Mouse (Mus musculus): ENCODE measurements around the gene Ccdc69. TPM values are rescaled to one million over a fixed set of nuclear protein-coding genes. Genes with fewer than 3 reads are reported as not detected.
"Not testable (repeated sequence)": the region's sequence is repeated elsewhere in the genome, so short reads cannot be mapped to it uniquely, and the experiment has no call there.

Gene Ccdc69
- polyA plus RNA-seq (2015; fragmentation: Nextera tagmentation; extraction: Ambion mirVana): 18.8 and 20.8 TPM in 2 replicates

DNA sequence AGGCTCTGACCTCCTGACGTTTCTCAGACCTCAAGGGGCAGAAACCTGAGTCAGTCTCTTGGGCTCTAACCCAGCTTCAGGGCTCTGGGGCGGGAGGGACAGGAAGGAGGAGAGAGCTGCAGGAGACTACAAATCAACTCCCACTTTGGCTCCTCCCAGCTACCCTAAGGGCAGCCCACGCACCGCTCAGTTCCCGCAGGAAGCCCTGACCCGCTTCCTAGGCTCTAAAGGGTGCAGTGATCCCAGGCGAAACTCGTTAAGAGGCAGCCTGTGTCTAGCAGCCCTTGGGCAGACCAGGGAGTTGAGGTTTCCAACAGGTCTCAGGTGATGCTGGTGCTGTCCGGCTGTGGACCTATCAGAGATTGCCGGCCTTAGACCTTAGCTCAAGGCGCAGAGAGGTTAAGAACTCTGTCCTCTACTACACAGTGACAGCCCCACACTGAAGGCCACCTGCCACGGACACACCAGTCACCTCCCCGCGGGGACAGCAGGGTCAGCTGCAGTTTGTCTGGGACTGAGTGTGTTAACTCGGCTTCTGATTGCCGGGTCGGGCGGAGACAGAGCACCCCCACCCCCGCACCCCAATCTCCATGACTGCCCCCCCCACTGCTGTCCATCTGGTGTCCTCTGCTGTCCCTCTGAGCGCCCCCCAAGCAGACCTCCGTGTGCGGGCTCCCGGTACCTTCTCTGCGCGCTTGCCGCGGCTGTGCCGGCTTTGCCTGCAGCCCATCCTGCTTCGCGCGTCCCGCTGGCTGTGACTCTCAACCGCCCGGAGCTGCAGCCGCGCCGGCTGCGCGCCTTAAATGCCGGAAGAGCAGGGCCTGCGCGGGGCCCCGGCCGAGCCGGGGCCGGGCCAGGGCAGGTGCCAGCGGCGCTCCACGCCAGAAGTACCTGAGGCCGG lies at the start of gene Ccdc69:
Gene Ccdc69, minus strand, starts transcription at position 801 of the 901 bp plus-strand sequence.
- peaks cover 62% of the 10 kb centered on the region for H3K4me1 ChIP-seq
- H3K9ac ChIP-seq: peak within 1 kb of the TSS; percentile 87
- H3K36me3 ChIP-seq: no peaks in the 10 kb centered on the region
- peak within 1 kb of the TSS; percentile 93 for H3K4me2 ChIP-seq
- ATAC-seq (ENCODE audit: extremely low read depth, insufficient number of reproducible peaks, low FRiP score, low TSS enrichment): peak; percentile 24; the same call in 1 of the 2 replicates
- no peaks in the 10 kb centered on the region for H3K27me3 ChIP-seq (replicated peaks)
- H3K27ac ChIP-seq (replicated peaks): peak within 1 kb of the TSS; percentile 96
- H3K9me3 ChIP-seq: peaks cover 2% of the 10 kb centered on the region; the same call in 1 of the 2 replicates
- 1% methylated on average over 50 of the region's 50 CpGs for WGBS
- peak within 1 kb of the TSS; percentile 64 for H3K4me3 ChIP-seq

DNA sequence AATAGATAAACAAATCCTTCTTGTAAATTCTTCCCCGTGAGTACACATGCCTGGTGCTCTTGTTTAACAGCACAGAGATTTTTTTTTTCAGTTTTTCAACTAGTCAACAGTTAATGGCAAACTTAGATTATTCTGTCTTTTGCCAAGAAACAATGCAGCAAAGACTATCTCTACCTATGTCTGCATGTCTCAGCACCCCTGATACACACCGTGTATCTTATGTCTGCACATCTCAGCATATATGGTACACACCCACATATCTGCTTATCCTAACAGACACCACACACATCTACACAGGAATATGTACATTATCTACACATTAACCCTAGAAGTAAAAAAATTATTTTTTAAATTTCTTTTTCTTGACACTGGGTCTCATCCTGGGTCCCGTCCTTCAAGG lies 48.7 kb upstream of the Ccdc69 start:
- Histone ChIP-seq H3K4me1 (no peaks in the 10 kb centered on the region), H3K4me2 (no peak overlapping the region), H3K9ac (no peak overlapping the region), H3K4me3 (no peak overlapping the region), H3K36me3 (no peaks in the 10 kb centered on the region), H3K9me3 (no peaks in the 10 kb centered on the region), H3K27me3 (replicated peaks) (no peaks in the 10 kb centered on the region), H3K27ac (replicated peaks) (no peak overlapping the region)
- 74% methylated on average over 3 of the region's 3 CpGs for WGBS
- no peak for ATAC-seq (ENCODE audit: extremely low read depth, insufficient number of reproducible peaks, low FRiP score, low TSS enrichment)

DNA sequence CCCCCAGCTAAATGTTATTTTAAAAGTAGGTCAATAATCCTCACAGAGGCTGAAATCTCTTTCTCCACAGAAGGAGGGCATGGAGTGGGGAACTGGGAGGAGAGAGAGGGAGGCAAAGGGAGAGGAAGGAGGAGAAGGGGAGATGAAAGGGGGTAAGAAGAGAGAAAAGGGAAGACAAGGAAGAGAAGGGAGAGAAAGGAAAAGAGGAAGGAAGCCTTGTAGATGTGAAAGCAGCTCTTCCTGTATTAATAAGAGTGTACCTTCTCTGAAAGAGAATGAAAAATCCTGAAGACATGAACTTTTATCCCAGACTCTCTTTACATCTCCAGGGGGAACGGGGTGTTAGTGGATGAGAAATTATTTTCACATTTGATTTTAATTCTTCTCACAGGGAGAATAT lies 43.5 kb upstream of the Ccdc69 start:
- H3K9me3 ChIP-seq: no peaks in the 10 kb centered on the region; the same call in 1 of the 2 replicates
- ATAC-seq (ENCODE audit: extremely low read depth, insufficient number of reproducible peaks, low FRiP score, low TSS enrichment): no peak
- no peaks in the 10 kb centered on the region for H3K27me3 ChIP-seq (replicated peaks)
- 84% methylated on average over 1 of the region's 1 CpGs for WGBS
- no peaks in the 10 kb centered on the region for H3K36me3 ChIP-seq
- H3K27ac ChIP-seq (replicated peaks): peak overlapping the region; percentile 32; the same call in 1 of the 2 replicates
- H3K4me3 ChIP-seq: no peak overlapping the region
- no peak overlapping the region for H3K9ac ChIP-seq
- H3K4me2 ChIP-seq: no peak overlapping the region
- no peaks in the 10 kb centered on the region for H3K4me1 ChIP-seq

DNA sequence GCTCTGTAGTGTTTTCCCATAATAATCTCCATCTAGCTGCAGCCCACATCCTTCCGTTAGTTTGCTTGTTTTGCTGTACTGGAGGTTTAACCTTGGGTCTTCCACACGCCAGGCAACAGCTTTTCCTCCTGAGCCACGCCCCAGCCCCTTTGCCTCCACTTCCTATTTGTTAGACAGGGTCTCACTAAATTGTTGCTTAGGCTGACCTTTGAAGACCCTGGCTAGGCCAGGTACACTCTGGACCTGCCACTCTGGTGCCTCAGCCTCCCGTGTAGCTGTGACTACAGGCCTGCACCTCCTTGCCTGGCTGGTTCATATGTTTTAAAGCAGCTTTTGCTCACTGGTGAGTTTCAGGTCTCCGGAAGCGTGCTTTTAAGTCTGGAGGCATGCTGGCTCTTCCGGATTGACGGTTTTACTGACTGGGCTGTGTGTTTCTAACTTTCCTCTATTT lies 42.9 kb upstream of the Ccdc69 start:
- Histone ChIP-seq H3K9ac (no peak overlapping the region), H3K27ac (replicated peaks) (peak overlapping the region; percentile 32; the same call in 1 of the 2 replicates), H3K4me2 (no peak overlapping the region), H3K36me3 (no peaks in the 10 kb centered on the region), H3K27me3 (replicated peaks) (no peaks in the 10 kb centered on the region), H3K4me3 (no peak overlapping the region), H3K9me3 (no peaks in the 10 kb centered on the region; the same call in 1 of the 2 replicates), H3K4me1 (no peaks in the 10 kb centered on the region)
- ATAC-seq (ENCODE audit: extremely low read depth, insufficient number of reproducible peaks, low FRiP score, low TSS enrichment): no peak
- 69% methylated on average over 8 of the region's 8 CpGs for WGBS

DNA sequence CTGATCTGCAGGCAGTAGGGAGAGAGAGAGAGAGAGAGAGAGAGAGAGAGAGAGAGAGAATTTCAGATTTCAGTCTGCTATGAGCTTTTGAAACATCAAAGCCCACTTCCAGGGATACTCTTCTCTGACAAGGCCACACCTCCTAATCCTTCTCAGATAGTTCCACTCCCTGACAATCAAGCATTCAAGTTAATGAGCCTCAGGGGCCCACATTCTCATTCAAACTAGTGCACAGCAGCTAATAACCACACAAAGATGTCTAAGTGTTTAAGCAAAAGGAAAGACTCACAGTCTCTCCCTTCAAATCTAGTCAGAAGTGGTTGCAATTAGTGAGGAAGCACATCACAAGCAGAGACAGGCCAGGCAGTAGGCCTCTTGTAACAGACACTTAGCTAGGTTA lies 42.3 kb upstream of the Ccdc69 start:
- peaks cover under 1% of the 10 kb centered on the region; the same call in 1 of the 2 replicates for H3K9me3 ChIP-seq
- no peak for ATAC-seq (ENCODE audit: extremely low read depth, insufficient number of reproducible peaks, low FRiP score, low TSS enrichment)
- H3K9ac ChIP-seq: no peak overlapping the region
- H3K36me3 ChIP-seq: no peaks in the 10 kb centered on the region
- H3K27ac ChIP-seq (replicated peaks): 0 out of 2 replicates have a peak overlapping the region, but pooled peaks have one; percentile 32
- H3K27me3 ChIP-seq (replicated peaks): no peaks in the 10 kb centered on the region
- no peak overlapping the region for H3K4me3 ChIP-seq
- no peaks in the 10 kb centered on the region for H3K4me1 ChIP-seq
- no peak overlapping the region for H3K4me2 ChIP-seq

DNA sequence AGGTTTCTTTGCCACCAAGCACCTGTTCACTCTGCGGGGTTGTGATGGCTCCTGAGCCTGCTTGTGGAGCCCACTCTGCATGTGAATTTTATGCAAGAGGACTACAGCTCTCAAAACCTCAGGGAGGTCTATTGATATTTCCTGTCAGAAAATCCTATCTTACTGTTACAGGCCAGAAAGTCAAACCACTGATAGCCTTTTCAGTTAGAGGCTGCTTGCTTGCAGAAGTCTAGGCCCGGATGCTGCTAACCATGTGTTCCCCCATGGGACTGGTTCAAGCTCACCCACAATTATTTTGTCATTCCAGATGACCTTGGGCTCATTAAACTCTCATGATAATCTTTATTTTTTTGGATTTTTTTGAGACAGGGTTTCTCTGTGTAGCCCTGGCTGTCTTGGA lies 39.1 kb upstream of the Ccdc69 start:
- H3K4me1 ChIP-seq: peaks cover 18% of the 10 kb centered on the region
- H3K27ac ChIP-seq (replicated peaks): no peak overlapping the region
- no peak overlapping the region for H3K4me2 ChIP-seq
- H3K9me3 ChIP-seq: peaks cover 4% of the 10 kb centered on the region; the same call in 1 of the 2 replicates
- 81% methylated on average over 2 of the region's 2 CpGs for WGBS
- H3K4me3 ChIP-seq: no peak overlapping the region
- no peak for ATAC-seq (ENCODE audit: extremely low read depth, insufficient number of reproducible peaks, low FRiP score, low TSS enrichment)
- no peaks in the 10 kb centered on the region for H3K36me3 ChIP-seq
- no peak overlapping the region for H3K9ac ChIP-seq
- no peaks in the 10 kb centered on the region for H3K27me3 ChIP-seq (replicated peaks)

DNA sequence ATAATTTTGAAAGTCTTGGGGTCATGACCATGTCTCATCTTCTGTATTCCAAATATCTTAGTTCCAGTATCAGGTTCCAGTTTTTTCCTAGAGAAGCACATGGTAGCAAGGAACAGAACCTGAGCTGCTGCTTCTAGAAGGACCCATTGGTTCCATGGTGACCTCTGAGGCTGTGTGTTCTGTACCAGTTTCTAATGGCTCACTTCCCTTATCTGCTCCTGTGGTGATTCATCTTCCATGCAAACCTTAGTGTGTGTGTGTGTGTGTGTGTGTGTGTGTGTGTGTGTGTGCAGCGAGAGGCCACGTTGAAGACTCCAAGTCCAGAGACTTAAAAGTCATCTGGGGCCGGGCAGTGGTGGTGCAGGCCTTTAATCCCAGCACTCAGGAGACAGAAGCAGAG lies 38.1 kb upstream of the Ccdc69 start:
- Histone ChIP-seq H3K27me3 (replicated peaks) (no peaks in the 10 kb centered on the region), H3K9me3 (peaks cover 4% of the 10 kb centered on the region; the same call in 1 of the 2 replicates), H3K9ac (no peak overlapping the region), H3K36me3 (no peaks in the 10 kb centered on the region), H3K4me3 (no peak overlapping the region), H3K27ac (replicated peaks) (no peak overlapping the region), H3K4me2 (no peak overlapping the region), H3K4me1 (peaks cover 18% of the 10 kb centered on the region)
- ATAC-seq (ENCODE audit: extremely low read depth, insufficient number of reproducible peaks, low FRiP score, low TSS enrichment): no peak
- 87% methylated on average over 3 of the region's 3 CpGs for WGBS

DNA sequence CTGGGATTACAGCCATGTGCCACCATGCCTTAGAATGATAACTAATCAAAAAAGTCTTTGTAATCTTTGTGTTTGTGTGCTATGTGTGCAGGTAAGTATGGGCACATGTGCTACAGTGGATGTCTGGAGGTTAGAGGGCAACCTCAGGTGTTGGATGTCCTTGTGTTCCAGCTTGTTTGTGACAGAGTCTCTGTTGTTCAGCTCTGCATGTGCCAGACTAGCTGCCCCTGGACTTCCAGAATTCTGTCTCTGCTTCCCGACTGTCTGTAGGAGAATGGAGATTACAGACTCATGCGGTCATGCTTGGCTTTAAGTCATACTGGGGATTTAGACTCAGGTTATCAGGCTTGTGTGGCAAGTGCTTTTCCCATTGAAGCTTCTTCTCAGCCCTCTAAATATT lies 36.4 kb upstream of the Ccdc69 start:
- no peak overlapping the region for H3K4me2 ChIP-seq
- H3K27me3 ChIP-seq (replicated peaks): no peaks in the 10 kb centered on the region
- WGBS: 36% methylated on average over 2 of the region's 2 CpGs
- no peak overlapping the region for H3K4me3 ChIP-seq
- no peak overlapping the region for H3K9ac ChIP-seq
- peak overlapping the region; percentile 86 for H3K27ac ChIP-seq (replicated peaks)
- no peaks in the 10 kb centered on the region for H3K36me3 ChIP-seq
- H3K4me1 ChIP-seq: peaks cover 30% of the 10 kb centered on the region
- no peak for ATAC-seq (ENCODE audit: extremely low read depth, insufficient number of reproducible peaks, low FRiP score, low TSS enrichment)
- H3K9me3 ChIP-seq: peaks cover 4% of the 10 kb centered on the region; the same call in 1 of the 2 replicates

DNA sequence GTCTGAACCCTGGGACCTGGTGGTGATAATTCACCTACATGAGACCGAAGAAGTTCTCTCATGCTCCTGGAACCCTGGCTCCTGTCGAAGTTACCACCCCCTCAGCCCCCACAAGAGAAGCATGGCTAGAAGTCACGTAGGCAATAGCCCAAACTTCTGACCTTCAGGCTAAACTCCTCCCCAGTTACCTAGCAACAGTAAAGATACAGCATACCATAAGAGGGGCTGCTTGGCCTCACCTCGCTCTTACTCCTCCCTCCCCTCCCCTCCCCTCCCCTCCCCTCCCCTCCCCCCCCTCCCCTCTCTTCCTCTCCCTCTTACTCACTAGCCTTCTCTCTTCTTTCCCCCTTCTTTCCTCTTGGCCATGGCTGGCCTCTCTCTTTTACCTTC lies 35.9 kb upstream of the Ccdc69 start:
- H3K4me2 ChIP-seq: peak overlapping the region; percentile 35
- peak overlapping the region; percentile 86 for H3K27ac ChIP-seq (replicated peaks)
- peaks cover 30% of the 10 kb centered on the region for H3K4me1 ChIP-seq
- H3K9me3 ChIP-seq; H3K36me3 ChIP-seq; H3K4me3 ChIP-seq; H3K27me3 ChIP-seq (replicated peaks); ATAC-seq (ENCODE audit: extremely low read depth, insufficient number of reproducible peaks, low FRiP score, low TSS enrichment): not testable (repeated sequence)
- 13% methylated on average over 4 of the region's 4 CpGs for WGBS
- H3K9ac ChIP-seq: peak overlapping the region; percentile 33; the same call in 1 of the 2 replicates

DNA sequence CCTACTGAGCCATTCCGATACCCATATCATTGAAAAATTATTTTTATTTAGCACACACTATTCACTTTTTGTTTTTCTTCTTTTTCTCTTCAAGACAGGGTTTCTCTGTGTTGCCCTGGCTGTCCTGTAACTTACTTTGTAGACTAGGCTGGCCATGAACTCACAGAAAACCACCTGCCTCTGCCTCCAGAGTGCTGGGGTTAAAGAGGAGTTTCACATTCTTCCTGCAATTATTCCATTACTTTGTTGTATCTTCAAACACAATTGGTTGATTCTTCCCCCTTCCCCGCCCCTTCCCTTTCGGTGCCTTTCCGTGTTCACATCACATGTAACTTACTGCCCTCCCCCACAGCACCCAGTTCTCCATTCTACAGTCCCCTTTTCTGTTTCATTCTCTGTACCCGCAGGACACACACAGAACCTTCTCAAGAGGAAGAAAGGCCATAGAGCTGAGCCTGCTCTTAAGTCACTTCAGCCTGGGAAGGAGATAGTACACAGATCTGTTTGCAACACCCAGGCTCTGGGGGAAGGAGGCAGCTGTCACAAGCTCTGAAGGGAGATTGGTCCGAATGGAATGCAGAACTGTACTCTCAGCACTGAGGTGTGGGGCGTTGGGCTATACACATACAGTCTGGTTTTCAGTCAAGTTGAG lies 35.4 kb upstream of the Ccdc69 start:
- Histone ChIP-seq H3K36me3 (peaks cover 5% of the 10 kb centered on the region; the same call in 1 of the 2 replicates), H3K9ac (peak overlapping the region; percentile 33; the same call in 1 of the 2 replicates), H3K27me3 (replicated peaks) (no peaks in the 10 kb centered on the region), H3K27ac (replicated peaks) (peak overlapping the region; percentile 86), H3K4me2 (peak overlapping the region; percentile 35), H3K9me3 (peaks cover 4% of the 10 kb centered on the region; the same call in 1 of the 2 replicates), H3K4me1 (peaks cover 30% of the 10 kb centered on the region), H3K4me3 (no peak overlapping the region)
- WGBS: 34% methylated on average over 7 of the region's 7 CpGs
- no peak; the same call in 1 of the 2 replicates for ATAC-seq (ENCODE audit: extremely low read depth, insufficient number of reproducible peaks, low FRiP score, low TSS enrichment)

DNA sequence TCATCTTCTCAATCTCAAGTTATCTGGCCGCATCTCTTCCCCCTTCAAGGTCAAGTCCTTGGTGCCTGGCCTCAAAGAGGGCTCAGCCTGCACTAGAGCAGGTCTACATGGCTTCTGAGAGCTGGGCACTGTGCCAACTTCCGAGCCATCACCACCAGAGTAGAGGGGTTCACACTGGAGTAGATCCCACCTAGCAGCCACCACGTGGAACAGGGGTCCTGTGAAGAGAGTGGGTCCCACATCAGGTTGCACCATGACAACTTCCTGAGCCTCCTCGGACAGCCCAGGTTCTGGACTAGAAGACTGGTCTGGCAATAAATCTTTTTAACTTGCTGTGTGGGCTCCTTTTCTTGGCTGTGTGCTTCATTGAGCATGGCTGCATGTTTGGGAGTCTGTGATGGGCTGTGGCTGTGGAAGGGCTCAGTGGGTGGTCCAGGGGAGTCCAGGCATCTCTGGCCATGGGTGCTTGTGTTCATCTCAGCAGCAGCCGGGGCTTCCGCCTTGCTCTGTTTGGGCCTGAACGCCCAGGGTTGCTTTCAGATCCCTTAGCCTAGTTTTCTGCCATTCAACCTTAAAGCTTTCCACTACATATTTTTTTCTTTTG lies 32.7 kb upstream of the Ccdc69 start:
- Histone ChIP-seq H3K4me3 (no peak overlapping the region), H3K27ac (replicated peaks) (0 out of 2 replicates have a peak overlapping the region, but pooled peaks have one; percentile 39), H3K9ac (no peak overlapping the region), H3K27me3 (replicated peaks) (no peaks in the 10 kb centered on the region), H3K36me3 (peaks cover 24% of the 10 kb centered on the region; the same call in 1 of the 2 replicates), H3K9me3 (peaks cover 4% of the 10 kb centered on the region; the same call in 1 of the 2 replicates), H3K4me1 (peaks cover 30% of the 10 kb centered on the region), H3K4me2 (no peak overlapping the region)
- no peak for ATAC-seq (ENCODE audit: extremely low read depth, insufficient number of reproducible peaks, low FRiP score, low TSS enrichment)
- 65% methylated on average over 7 of the region's 7 CpGs for WGBS
